Mouse (Mus musculus) embryonic facial prominence, embryonic 14.5 days (tissue): ENCODE data around the gene Pik3r6. TPM values are rescaled to one million over a fixed set of nuclear protein-coding genes. Genes with fewer than 3 reads are reported as not detected.
A peak's percentile ranks its signal among the peaks of the same experiment; 100 is the strongest.

Source experiments
- ATAC-seq: fragments of 200-750 bp; cut with Nextera tagmentation; 2 replicates; pipeline ENCODE4 v1.8.0; 2017; ENCODE audit warnings: low read depth, moderate number of reproducible peaks, moderate TSS enrichment
- DNase-seq: peaks from one replicate; pipeline ENCODE4 v3.0.0-alpha.2; 2015; ENCODE audit warnings: low spot score
- H3K27ac ChIP-seq: fragments of 300-500 bp; sonication (generic); replicated peaks from 2 replicates; pipeline ENCODE4 v1.5.1; 2014; ENCODE audit warnings: low read depth, mild to moderate bottlenecking, low read length, moderate library complexity
- H3K27me3 ChIP-seq: fragments of 300-500 bp; sonication (generic); replicated peaks from 2 replicates; pipeline ENCODE4 v1.6.1; 2014; ENCODE audit warnings: low read length; ENCODE audit not compliant: control insufficient read depth, insufficient read depth
- H3K36me3 ChIP-seq: fragments of 300-500 bp; sonication (generic); 2 replicates; pipeline ENCODE4 v1.6.1; 2014; ENCODE audit warnings: low read length, mixed read lengths; ENCODE audit not compliant: control insufficient read depth, insufficient read depth
- H3K4me1 ChIP-seq: fragments of 300-500 bp; sonication (generic); 2 replicates; pipeline ENCODE4 v1.6.1; 2014; ENCODE audit warnings: antibody characterized with exemption, low read length; ENCODE audit not compliant: control insufficient read depth, insufficient read depth
- H3K4me2 ChIP-seq: fragments of 300-500 bp; sonication (generic); 2 replicates; pipeline ENCODE4 v1.6.1; 2014; ENCODE audit warnings: low read depth, mild to moderate bottlenecking, low read length, moderate library complexity, mixed read lengths
- H3K4me3 ChIP-seq: fragments of 300-500 bp; sonication (generic); 2 replicates; pipeline ENCODE4 v1.5.1; 2014; ENCODE audit warnings: low read depth, mild to moderate bottlenecking, low read length
- H3K9ac ChIP-seq: fragments of 300-500 bp; sonication (generic); 2 replicates; pipeline ENCODE4 v1.6.1; 2014; ENCODE audit warnings: low read depth, mild to moderate bottlenecking, low read length, moderate library complexity, mixed read lengths
- H3K9me3 ChIP-seq: fragments of 300-500 bp; sonication (generic); 2 replicates; pipeline ENCODE4 v1.6.1; 2016; ENCODE audit warnings: low read length; ENCODE audit not compliant: control insufficient read depth
- WGBS: fragments of 180-500 bp; shearing (Covaris S2); extraction: QIAGEN DNeasy Blood & Tissue Kit; methylation state at CpG from one replicate; pipeline ENCODE4 v1.1.7; 2014; 5-methylcytosine and 5-hydroxymethylcytosine counted together
- polyA plus RNA-seq: library from polyadenylated mRNA; unstranded; fragments of >200 nt; fragmentation: Nextera tagmentation; extraction: Ambion mirVana; gene quantifications from 2 replicates; pipeline ENCODE4 v1.2.1, GENCODE M21; 2014

Gene Pik3r6
- polyA plus RNA-seq, 1 experiment from 2014 or later: 2.8 TPM

DNA sequence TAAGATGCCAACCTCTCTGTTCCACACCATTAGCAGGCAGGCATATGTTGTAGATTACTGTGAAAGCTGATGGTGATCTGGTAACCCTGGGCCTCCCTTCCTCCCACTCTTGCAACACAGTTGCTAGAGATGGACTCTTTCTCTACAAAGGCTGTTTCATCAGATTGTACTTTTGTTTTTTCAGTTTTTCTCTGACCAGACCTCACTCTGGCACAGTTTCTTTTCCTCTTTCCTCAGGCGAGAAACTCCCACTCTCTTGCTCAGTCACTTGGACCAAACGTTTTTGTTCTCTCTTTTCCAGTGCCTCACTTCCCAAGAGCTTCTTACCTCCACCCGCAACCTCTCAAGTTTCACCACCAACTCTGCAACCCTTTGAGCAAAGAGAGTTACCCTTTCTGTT is 11.2 kb downstream of the Pik3r6 start:
- Histone ChIP-seq H3K4me3 (no peak overlapping the region), H3K4me1 (no peaks in the 10 kb centered on the region), H3K4me2 (no peak overlapping the region), H3K9me3 (peaks cover 5% of the 10 kb centered on the region; the same call in 1 of the 2 replicates), H3K27me3 (no peaks in the 10 kb centered on the region), H3K27ac (no peak overlapping the region), H3K9ac (no peak overlapping the region), H3K36me3 (no peaks in the 10 kb centered on the region)
- ATAC-seq (no peak), DNase-seq (no peak)
- 25% methylated on average over 3 of the region's 3 CpGs for WGBS

DNA sequence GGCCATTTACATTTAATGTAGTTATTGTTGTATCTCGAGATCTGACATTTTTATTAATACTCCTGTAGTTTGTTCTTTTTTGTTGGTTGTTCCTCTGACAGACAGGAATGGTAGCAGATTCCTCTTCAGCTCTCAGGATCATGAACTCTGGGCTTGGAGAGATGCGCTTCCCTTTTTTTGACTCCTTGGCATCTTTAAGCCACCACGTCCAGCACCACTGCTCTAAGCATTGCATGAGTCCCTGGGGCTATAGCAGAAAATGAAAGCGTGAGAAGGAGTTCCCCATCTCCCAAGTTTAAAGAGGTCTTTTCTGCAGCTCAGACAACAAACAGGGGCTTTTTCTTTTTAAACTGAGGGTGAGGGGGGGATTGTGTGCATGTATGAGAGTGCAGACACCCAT is 16.5 kb downstream of the Pik3r6 start:
- Histone ChIP-seq H3K9ac (no peak overlapping the region), H3K4me1 (no peaks in the 10 kb centered on the region), H3K4me2 (no peak overlapping the region), H3K27me3 (no peaks in the 10 kb centered on the region), H3K4me3 (no peak overlapping the region), H3K36me3 (no peaks in the 10 kb centered on the region), H3K9me3 (peaks cover 11% of the 10 kb centered on the region; the same call in 1 of the 2 replicates), H3K27ac (no peak overlapping the region)
- ATAC-seq: no peak
- no peak for DNase-seq
- 92% methylated on average over 4 of the region's 4 CpGs for WGBS

DNA sequence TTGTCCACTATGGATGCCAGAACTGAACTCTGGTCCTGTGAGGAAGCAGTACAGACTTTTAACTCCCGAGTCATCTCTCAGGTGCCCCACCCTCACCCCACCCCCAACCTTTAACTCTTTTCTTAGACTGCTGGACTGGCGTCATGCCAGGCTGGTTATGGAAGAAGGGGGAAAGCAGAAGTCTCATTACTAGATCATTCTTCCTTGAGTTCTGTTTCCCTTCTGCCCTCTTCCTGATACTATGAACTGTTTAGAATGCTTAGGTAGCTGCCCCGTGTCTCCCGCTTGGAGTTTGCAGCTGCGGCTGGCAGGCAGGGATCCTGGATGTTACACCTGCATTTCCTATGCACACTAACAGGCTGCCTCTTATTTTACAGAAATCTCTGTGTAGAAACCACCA is 17.0 kb downstream of the Pik3r6 start:
- Histone ChIP-seq H3K27ac (no peak overlapping the region), H3K4me1 (no peaks in the 10 kb centered on the region), H3K36me3 (no peaks in the 10 kb centered on the region), H3K9me3 (peaks cover 11% of the 10 kb centered on the region; the same call in 1 of the 2 replicates), H3K9ac (no peak overlapping the region), H3K4me3 (no peak overlapping the region), H3K4me2 (no peak overlapping the region), H3K27me3 (no peaks in the 10 kb centered on the region)
- ATAC-seq (no peak), DNase-seq (no peak)
- WGBS: 88% methylated on average over 5 of the region's 5 CpGs

DNA sequence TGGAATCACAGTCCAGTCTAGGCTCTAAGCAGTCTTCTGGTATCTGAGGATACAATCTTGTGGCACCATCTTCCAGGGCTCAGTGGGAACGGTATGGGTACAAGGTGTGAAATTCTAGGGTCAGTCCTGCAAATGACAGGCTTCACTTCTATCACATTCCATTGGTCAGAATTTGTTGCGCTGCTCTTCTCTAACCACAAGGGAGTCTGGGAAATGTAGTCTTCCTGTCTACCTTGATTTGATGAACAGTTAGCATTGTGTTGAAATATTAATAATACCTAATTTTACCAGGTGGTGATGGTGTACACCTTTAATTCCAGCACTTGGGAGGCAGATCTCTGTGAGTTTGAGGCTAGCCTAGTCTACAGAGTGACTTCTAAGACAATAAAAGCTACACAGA is 17.6 kb downstream of the Pik3r6 start:
- DNase-seq (no peak), ATAC-seq (no peak)
- H3K27ac ChIP-seq: no peak overlapping the region
- peaks cover 11% of the 10 kb centered on the region; the same call in 1 of the 2 replicates for H3K9me3 ChIP-seq
- no peaks in the 10 kb centered on the region for H3K4me1 ChIP-seq
- H3K36me3 ChIP-seq: no peaks in the 10 kb centered on the region
- H3K27me3 ChIP-seq: no peaks in the 10 kb centered on the region
- H3K4me2 ChIP-seq: no peak overlapping the region
- no peak overlapping the region for H3K9ac ChIP-seq
- H3K4me3 ChIP-seq: no peak overlapping the region
- whole genome bisulfite sequencing: 83% methylated on average over 2 of the region's 2 CpGs

DNA sequence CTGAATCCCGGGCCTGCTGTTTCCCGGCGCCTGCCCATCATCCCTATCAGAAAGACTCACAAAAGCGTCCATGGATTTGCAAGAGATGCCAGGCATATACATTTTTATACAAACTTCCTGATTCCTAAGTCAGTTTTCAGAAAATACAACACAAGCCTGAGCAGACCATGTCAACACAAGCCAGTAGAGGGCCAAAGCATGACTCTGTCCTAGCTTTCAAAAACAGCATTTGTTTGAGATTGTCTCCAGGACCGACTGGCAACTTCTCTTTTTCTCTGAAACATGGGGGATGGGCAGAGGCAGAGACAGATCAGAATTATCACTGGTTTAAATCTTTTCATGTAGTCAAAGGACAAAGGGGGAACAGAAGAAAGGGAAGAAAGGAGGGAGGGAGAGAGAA is 18.5 kb downstream of the Pik3r6 start:
- Histone ChIP-seq H3K4me1 (no peaks in the 10 kb centered on the region), H3K4me2 (no peak overlapping the region), H3K36me3 (no peaks in the 10 kb centered on the region), H3K9ac (no peak overlapping the region), H3K27me3 (no peaks in the 10 kb centered on the region), H3K27ac (no peak overlapping the region), H3K4me3 (no peak overlapping the region), H3K9me3 (peaks cover 11% of the 10 kb centered on the region; the same call in 1 of the 2 replicates)
- DNase-seq (no peak), ATAC-seq (no peak)
- WGBS: 87% methylated on average over 5 of the region's 5 CpGs

DNA sequence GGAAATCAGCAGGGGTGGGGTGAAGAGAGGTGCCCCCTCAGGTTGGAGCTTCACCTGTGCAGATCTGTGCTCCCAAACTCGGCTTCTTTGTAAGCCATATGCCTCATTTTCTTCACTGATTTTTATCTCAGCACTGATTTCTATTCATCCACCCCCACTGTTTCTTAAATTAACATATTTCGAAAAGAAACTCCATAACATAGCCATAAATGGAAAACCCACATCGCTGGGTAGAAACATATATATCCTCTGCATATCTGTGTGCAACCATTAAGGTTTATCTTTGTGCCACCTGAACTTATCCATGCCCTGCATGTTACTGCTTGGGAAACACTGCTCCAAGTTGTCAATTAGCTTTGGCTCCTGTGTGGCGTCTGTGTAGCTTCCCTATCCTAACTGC is 23.6 kb downstream of the Pik3r6 start:
- no peak overlapping the region for H3K27ac ChIP-seq
- DNase-seq (no peak), ATAC-seq (no peak)
- WGBS: 71% methylated on average over 4 of the region's 4 CpGs
- no peak overlapping the region for H3K4me2 ChIP-seq
- H3K4me3 ChIP-seq: no peak overlapping the region
- no peaks in the 10 kb centered on the region for H3K27me3 ChIP-seq
- H3K9me3 ChIP-seq: no peaks in the 10 kb centered on the region
- H3K36me3 ChIP-seq: no peaks in the 10 kb centered on the region
- H3K9ac ChIP-seq: no peak overlapping the region
- no peaks in the 10 kb centered on the region for H3K4me1 ChIP-seq

DNA sequence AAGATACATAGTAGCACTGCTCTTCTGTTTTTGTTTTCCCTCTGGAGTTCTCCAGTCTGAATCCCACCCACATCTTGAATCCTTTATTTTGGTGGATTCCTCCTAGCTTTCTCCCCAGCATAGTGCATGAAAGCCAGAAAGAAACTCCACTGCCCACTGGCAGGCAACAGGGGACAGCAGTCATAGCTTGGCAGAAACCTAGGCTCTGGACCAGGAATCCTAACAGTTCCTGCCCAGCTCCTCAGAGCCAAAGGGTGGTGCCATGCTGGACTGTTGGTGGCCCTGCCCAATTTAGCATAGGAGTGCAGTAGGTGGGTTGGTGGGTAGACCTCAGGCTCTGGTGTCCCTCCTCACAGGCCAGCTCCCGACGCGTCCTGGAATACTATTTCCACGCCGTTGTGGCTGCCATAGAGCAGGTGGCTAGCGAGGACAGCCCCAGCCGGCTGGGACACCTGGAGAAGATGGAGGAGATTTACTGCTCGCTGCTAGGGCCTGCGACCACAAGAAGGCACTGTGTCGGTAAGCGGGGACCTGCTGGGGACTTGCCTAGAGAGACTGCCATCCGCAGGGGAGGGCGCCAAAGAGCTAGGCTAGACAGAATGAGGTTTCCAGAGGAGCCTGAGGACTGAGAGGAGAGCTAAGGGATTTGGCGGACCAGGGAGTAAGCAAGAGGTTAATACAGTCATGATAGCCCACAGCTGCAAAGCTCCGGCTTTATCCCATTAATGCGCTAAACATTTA is 28.4 kb downstream of the Pik3r6 start:
- DNase-seq (peak; percentile 51), ATAC-seq (no peak)
- Histone ChIP-seq H3K4me1 (no peaks in the 10 kb centered on the region), H3K4me3 (no peak overlapping the region), H3K27ac (no peak overlapping the region), H3K36me3 (no peaks in the 10 kb centered on the region), H3K9ac (no peak overlapping the region), H3K4me2 (no peak overlapping the region), H3K27me3 (no peaks in the 10 kb centered on the region), H3K9me3 (no peaks in the 10 kb centered on the region)
- 21% methylated on average over 16 of the region's 16 CpGs for WGBS

DNA sequence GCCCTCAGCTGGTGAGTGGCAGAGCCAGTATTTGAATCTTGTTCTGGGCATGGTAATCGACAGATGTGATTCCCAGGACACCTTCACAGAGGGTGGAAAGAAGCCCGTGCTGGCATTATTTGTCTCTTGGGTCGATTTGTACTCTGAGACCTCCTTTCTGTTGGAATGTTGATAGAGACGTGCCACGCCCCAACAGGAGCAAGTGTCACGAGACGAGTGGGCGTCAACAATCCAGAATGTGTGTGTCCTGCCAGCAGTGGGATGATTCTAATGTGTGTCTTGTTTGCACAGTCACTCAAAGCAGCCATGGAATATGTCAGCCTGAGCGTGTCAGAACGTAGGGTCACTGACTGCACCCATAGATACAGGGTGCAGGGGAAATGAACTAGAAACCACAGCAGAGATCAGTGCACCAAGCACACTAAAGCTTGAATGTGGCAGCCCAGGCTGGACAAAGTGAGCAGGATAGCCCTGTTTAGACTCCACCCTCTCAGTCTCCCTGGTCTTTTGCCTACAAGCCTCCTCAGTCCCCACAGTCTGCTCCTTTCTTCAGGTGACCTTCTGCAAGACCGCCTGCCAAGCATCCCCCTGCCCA is 29.2 kb downstream of the Pik3r6 start:
- Histone ChIP-seq H3K27ac (no peak overlapping the region), H3K36me3 (no peaks in the 10 kb centered on the region), H3K27me3 (no peaks in the 10 kb centered on the region), H3K4me1 (no peaks in the 10 kb centered on the region), H3K9ac (no peak overlapping the region), H3K9me3 (no peaks in the 10 kb centered on the region), H3K4me2 (no peak overlapping the region), H3K4me3 (no peak overlapping the region)
- ATAC-seq (no peak), DNase-seq (no peak)
- 67% methylated on average over 11 of the region's 11 CpGs for WGBS

DNA sequence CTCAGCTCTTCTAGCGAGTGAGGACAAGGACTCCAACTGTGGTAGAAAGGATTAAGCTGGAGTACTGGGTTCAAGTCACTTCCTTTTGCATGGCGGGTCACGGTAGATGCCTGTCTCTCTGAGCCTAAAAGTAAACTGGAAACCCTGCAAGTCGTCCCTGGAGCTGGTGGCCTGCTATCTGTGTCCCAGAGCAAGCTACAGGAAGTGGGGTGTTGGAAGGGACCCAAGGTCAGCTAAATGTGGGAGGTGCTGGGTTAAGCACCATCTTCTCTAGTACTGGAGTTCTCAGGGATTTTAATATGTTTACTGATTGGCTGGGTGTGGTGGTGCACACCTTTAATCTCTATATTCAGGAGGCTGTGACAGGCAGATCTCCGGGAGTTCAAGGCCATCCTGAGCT is 30.0 kb downstream of the Pik3r6 start:
- Histone ChIP-seq H3K36me3 (no peaks in the 10 kb centered on the region), H3K27me3 (no peaks in the 10 kb centered on the region), H3K4me1 (no peaks in the 10 kb centered on the region), H3K27ac (no peak overlapping the region), H3K9ac (no peak overlapping the region), H3K9me3 (no peaks in the 10 kb centered on the region), H3K4me3 (no peak overlapping the region), H3K4me2 (no peak overlapping the region)
- DNase-seq: no peak
- 86% methylated on average over 5 of the region's 5 CpGs for WGBS
- ATAC-seq: no peak
